Mouse (Mus musculus): Measurements from ENCODE around the gene Runx3. TPM values are rescaled to one million over a fixed set of nuclear protein-coding genes. Genes with fewer than 3 reads are reported as not detected.
A peak's percentile ranks its signal among the peaks of the same experiment; 100 is the strongest.

The Runx3 gene
- polyA plus RNA-seq, 1 experiment from 2014 or later = 0.16 TPM

DNA sequence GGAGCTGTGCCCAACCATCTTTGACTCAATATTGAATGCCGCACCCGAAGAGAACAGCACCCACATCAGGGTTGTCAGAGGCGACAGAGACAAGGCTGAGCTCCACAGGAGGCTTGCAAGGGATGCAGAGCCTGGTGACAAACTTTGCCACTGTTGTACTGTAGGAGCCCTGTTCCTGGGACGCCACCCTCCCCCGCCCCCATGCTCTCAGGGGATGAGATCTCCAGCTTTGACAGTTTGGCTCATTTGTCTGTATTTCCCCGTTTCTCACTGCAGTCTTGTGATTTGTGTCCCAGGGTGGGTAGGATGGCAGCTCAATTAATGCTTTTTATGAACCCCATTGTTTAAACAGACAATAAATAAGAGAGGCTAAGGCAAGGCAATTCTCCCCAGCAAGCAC is 14.9 kb downstream of the Runx3 start:
- 64% methylated on average over 6 of the region's 6 CpGs for WGBS
- H3K27me3 ChIP-seq (ENCODE audit: insufficient read depth, low read length) = peaks cover 31% of the 10 kb centered on the region
- H3K36me3 ChIP-seq (ENCODE audit: insufficient read depth) = no peaks in the 10 kb centered on the region

DNA sequence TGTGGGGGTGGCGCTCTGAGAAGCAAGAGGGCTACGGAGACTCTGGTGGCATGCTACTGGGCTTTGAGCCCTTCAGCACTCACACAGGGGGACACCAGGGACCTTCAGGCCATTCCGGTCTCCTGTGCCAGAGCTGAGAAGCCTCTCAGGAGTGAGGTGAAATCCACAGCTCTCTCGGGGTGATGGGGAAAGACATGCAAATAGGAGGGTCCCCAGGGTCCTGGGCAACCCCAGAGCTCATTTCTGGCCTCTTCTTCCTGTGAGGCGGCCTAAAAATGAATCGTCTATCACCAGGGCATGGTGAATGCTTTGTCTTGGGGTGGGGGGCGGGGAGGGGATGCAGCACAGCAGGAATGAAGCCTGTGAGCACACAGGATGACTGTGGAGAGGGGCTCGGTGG is 15.8 kb downstream of the Runx3 start:
- no peak overlapping the region for H3K9ac ChIP-seq
- 59% methylated on average over 8 of the region's 8 CpGs for WGBS
- H3K9me3 ChIP-seq (ENCODE audit: low read depth, low read length) = no peaks in the 10 kb centered on the region
- TF ChIP-seq CTCF (IDR thresholded peaks at IDR 0.05; ENCODE audit: low read depth) = no peak
- DNase-seq (no peak), ATAC-seq (ENCODE audit: insufficient read depth) (no peak)
- H3K27ac ChIP-seq (ENCODE audit: low read depth) = no peak overlapping the region
- H3K27me3 ChIP-seq (ENCODE audit: insufficient read depth, low read length) = peaks cover 40% of the 10 kb centered on the region
- no peak overlapping the region for H3K4me3 ChIP-seq (ENCODE audit: low read depth, low read length)
- no peaks in the 10 kb centered on the region for H3K36me3 ChIP-seq (ENCODE audit: insufficient read depth)
- H3K4me1 ChIP-seq (ENCODE audit: insufficient read depth) = no peaks in the 10 kb centered on the region
- no peak overlapping the region for H3K4me2 ChIP-seq

More for the DNA sequence above, 14.9 kb downstream of the Runx3 start:
- H3K9ac ChIP-seq = no peak overlapping the region
- H3K4me3 ChIP-seq (ENCODE audit: low read depth, low read length) = no peak overlapping the region
- no peak for TF ChIP-seq CTCF (IDR thresholded peaks at IDR 0.05; ENCODE audit: low read depth)
- DNase-seq (no peak), ATAC-seq (ENCODE audit: insufficient read depth) (no peak)
- no peaks in the 10 kb centered on the region for H3K4me1 ChIP-seq (ENCODE audit: insufficient read depth)
- H3K9me3 ChIP-seq (ENCODE audit: low read depth, low read length) = no peaks in the 10 kb centered on the region
- no peak overlapping the region for H3K27ac ChIP-seq (ENCODE audit: low read depth)
- no peak overlapping the region for H3K4me2 ChIP-seq

DNA sequence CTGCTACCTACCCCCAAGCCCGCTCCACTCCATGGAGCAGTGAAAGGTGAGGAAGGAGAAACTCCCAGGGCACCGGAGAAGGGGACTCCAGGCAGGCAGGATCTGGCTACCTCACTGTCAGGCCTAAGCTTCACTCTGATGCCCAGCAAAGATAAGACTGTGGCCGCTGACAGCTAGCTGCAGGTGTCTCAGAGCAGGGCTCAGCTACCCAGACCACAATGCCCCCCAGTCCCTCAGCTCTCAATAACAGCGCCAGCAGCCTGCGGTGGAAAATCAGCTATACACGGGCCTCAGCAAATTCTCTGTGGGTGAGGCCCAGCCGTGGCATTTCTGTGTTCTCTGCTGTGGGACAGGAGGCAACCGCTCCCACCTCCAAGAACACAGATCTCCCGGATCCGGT is 16.2 kb downstream of the Runx3 start:
- ATAC-seq (ENCODE audit: insufficient read depth) = no peak
- no peak for TF ChIP-seq CTCF (IDR thresholded peaks at IDR 0.05; ENCODE audit: low read depth)

DNA sequence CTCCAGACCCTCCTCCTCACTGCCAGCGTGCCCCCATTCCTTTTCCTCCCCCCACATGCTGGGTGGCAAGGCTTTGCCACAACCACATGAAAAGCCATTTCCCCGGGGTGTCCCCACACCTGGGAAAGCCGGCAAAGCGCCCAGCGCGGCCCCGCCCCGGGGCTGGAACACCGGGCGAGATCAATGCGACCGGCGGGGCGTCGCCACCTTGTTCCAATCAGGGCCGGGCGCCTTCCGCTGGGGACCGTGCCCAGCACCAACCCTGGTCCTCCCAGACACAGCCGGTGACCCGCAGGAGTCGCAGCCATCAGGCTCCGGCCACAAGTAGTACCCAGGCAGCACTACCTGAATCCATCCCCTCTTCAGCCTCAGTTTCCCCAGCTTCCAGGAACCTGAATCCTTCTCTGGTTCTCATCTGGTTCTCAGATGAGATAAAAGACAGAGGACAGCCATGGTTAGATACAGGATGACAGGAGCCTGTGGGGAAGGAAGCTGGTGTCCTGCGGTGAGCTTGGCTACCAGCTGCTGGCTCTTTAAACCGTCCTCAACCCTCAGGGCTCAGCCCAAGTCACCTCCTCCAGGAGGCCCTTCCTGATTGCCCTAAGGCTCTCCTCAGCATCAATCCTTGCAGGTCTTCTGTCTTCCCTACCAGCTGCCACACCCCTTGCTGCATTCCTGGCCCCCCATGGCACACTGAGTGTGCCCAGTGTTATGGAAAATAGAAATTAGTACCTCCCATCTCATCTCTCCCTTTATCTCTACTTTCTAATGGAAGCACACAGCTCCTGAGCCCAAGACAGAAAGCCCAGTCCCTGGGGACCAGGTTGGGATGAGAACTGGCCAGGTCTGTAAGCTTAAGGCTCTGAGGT is 20.4 kb downstream of the Runx3 start:
- no peaks in the 10 kb centered on the region for H3K9me3 ChIP-seq (ENCODE audit: low read depth, low read length)
- peaks cover 74% of the 10 kb centered on the region for H3K27me3 ChIP-seq (ENCODE audit: insufficient read depth, low read length)
- H3K27ac ChIP-seq (ENCODE audit: low read depth) = no peak overlapping the region
- 1% methylated on average over 25 of the region's 25 CpGs for WGBS
- no peaks in the 10 kb centered on the region for H3K36me3 ChIP-seq (ENCODE audit: insufficient read depth)
- peak overlapping the region; percentile 2; the same call in 1 of the 2 replicates for H3K4me2 ChIP-seq
- H3K9ac ChIP-seq = no peak overlapping the region
- no peak for TF ChIP-seq CTCF (IDR thresholded peaks at IDR 0.05; ENCODE audit: low read depth)
- H3K4me3 ChIP-seq (ENCODE audit: low read depth, low read length) = no peak overlapping the region
- H3K4me1 ChIP-seq (ENCODE audit: insufficient read depth) = no peaks in the 10 kb centered on the region
- no peak for DNase-seq
- no peak for ATAC-seq (ENCODE audit: insufficient read depth)

More for the DNA sequence above, 16.2 kb downstream of the Runx3 start:
- H3K4me1 ChIP-seq (ENCODE audit: insufficient read depth) = no peaks in the 10 kb centered on the region
- H3K36me3 ChIP-seq (ENCODE audit: insufficient read depth) = no peaks in the 10 kb centered on the region
- H3K9ac ChIP-seq = no peak overlapping the region
- no peak overlapping the region for H3K27ac ChIP-seq (ENCODE audit: low read depth)
- H3K4me2 ChIP-seq = no peak overlapping the region
- 62% methylated on average over 10 of the region's 10 CpGs for WGBS
- no peak for DNase-seq
- H3K9me3 ChIP-seq (ENCODE audit: low read depth, low read length) = no peaks in the 10 kb centered on the region
- no peak overlapping the region for H3K4me3 ChIP-seq (ENCODE audit: low read depth, low read length)
- H3K27me3 ChIP-seq (ENCODE audit: insufficient read depth, low read length) = peaks cover 44% of the 10 kb centered on the region

DNA sequence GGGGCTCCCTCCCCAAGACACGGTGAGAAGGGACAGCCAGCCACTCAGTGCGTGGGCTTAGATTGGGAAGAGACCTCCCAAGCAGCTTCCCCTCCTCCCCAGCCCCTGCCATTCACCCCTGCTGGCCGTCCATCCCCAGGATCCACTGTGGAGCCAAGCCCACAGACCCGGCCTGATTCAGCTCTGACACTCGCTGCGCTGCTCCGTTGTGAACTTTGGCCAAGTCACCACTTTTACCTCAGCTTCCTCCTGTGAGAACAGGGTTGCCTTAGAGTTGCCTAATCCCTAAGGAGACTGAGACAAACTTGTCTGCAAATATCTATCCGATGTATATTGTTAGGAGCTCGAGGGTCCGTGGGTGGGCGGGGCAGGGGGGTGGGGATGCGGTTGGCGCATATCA is 21.3 kb downstream of the Runx3 start:
- Histone ChIP-seq H3K4me2 (no peak overlapping the region), H3K4me1 (ENCODE audit: insufficient read depth) (peaks cover 4% of the 10 kb centered on the region; the same call in 1 of the 2 replicates), H3K27me3 (ENCODE audit: insufficient read depth, low read length) (peaks cover 72% of the 10 kb centered on the region), H3K36me3 (ENCODE audit: insufficient read depth) (no peaks in the 10 kb centered on the region), H3K4me3 (ENCODE audit: low read depth, low read length) (no peak overlapping the region), H3K9me3 (ENCODE audit: low read depth, low read length) (no peaks in the 10 kb centered on the region), H3K9ac (no peak overlapping the region), H3K27ac (ENCODE audit: low read depth) (no peak overlapping the region)
- DNase-seq = no peak
- no peak for TF ChIP-seq CTCF (IDR thresholded peaks at IDR 0.05; ENCODE audit: low read depth)
- no peak for ATAC-seq (ENCODE audit: insufficient read depth)
- WGBS = 3% methylated on average over 13 of the region's 13 CpGs

DNA sequence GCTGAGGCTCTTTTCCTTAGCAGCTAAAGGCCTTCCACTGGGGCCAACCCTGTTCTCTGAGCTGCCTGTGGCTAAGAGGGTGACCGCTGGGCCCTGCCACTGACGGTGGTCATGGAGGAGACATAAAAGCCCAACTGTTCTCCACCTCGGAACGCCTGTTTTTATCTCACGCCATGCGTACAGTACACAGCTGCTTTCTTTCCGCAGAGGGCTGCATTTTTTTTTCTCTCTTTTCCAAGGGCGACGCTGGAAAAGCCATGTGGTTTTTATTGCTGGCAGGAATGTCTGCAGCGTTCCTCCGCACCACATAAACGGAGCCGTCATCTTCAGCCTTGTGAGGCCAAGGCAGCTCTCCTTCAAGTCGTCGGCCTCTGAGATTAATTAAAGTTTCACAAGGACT is 26.3 kb downstream of the Runx3 start:
- Histone ChIP-seq H3K4me1 (ENCODE audit: insufficient read depth) (peaks cover 11% of the 10 kb centered on the region; the same call in 1 of the 2 replicates), H3K4me3 (ENCODE audit: low read depth, low read length) (no peak overlapping the region), H3K9ac (no peak overlapping the region), H3K27ac (ENCODE audit: low read depth) (peak overlapping the region; percentile 21; the same call in 1 of the 2 replicates), H3K27me3 (ENCODE audit: insufficient read depth, low read length) (peaks cover 80% of the 10 kb centered on the region), H3K36me3 (ENCODE audit: insufficient read depth) (no peaks in the 10 kb centered on the region), H3K9me3 (ENCODE audit: low read depth, low read length) (no peaks in the 10 kb centered on the region), H3K4me2 (no peak overlapping the region)
- WGBS = 11% methylated on average over 15 of the region's 15 CpGs
- peak; percentile 70 for ATAC-seq (ENCODE audit: insufficient read depth)
- peak; percentile 88 for DNase-seq
- no peak for TF ChIP-seq CTCF (IDR thresholded peaks at IDR 0.05; ENCODE audit: low read depth)

DNA sequence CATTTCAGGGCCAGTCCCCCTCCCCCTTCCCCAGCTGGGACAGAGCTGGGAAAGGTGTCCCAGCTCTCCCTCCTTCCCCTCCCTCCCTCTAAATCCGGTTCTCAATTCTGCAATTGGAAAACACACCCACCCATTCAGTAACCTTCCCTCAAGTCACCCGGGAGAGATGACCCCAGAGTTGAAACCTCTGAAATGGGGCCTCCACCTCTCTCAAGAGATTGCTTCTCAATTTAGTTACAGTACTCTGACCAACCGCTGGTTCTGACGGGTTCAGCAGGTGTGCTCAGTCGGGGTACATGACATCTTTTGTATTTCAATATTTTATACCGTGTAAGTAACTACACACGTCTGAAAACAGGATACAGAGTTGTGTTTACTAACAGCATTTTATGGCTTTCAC is 28.2 kb downstream of the Runx3 start:
- WGBS = 10% methylated on average over 7 of the region's 7 CpGs
- no peak overlapping the region for H3K4me3 ChIP-seq (ENCODE audit: low read depth, low read length)
- H3K9ac ChIP-seq = no peak overlapping the region
- peaks cover 83% of the 10 kb centered on the region for H3K27me3 ChIP-seq (ENCODE audit: insufficient read depth, low read length)
- peaks cover 11% of the 10 kb centered on the region; the same call in 1 of the 2 replicates for H3K4me1 ChIP-seq (ENCODE audit: insufficient read depth)
- H3K27ac ChIP-seq (ENCODE audit: low read depth) = no peak overlapping the region
- no peak for TF ChIP-seq CTCF (IDR thresholded peaks at IDR 0.05; ENCODE audit: low read depth)
- no peak overlapping the region for H3K4me2 ChIP-seq
- no peak for DNase-seq
- no peaks in the 10 kb centered on the region for H3K9me3 ChIP-seq (ENCODE audit: low read depth, low read length)
- no peak for ATAC-seq (ENCODE audit: insufficient read depth)
- no peaks in the 10 kb centered on the region for H3K36me3 ChIP-seq (ENCODE audit: insufficient read depth)
